Mouse (Mus musculus) limb, embryonic 13.5 days (tissue): ENCODE data around the gene Tle3. TPM values are rescaled to one million over a fixed set of nuclear protein-coding genes. Genes with fewer than 3 reads are reported as not detected.

Experiments
- ATAC-seq: fragments of 200-750 bp; cut with Nextera tagmentation; 2 replicates; pipeline ENCODE4 v1.8.0; 2017; ENCODE audit warnings: low read depth, moderate number of reproducible peaks, moderate TSS enrichment; ENCODE audit not compliant: low FRiP score
- H3K27ac ChIP-seq: fragments of 300-500 bp; sonication (generic); 2 replicates; pipeline ENCODE4 v1.5.1; 2015; ENCODE audit warnings: inconsistent platforms, mild to moderate bottlenecking, moderate library complexity
- H3K27me3 ChIP-seq: fragments of 300-500 bp; sonication (generic); 2 replicates; pipeline ENCODE4 v1.6.1; 2015; ENCODE audit warnings: mild to moderate bottlenecking, inconsistent platforms
- H3K36me3 ChIP-seq: fragments of 300-500 bp; sonication (generic); 2 replicates; pipeline ENCODE4 v1.6.1; 2015; ENCODE audit warnings: inconsistent platforms, mild to moderate bottlenecking, moderate library complexity
- H3K4me1 ChIP-seq: fragments of 300-500 bp; sonication (generic); 2 replicates; pipeline ENCODE4 v1.6.1; 2015; ENCODE audit warnings: inconsistent platforms
- H3K4me2 ChIP-seq: fragments of 300-500 bp; sonication (generic); replicated peaks from 2 replicates; pipeline ENCODE4 v1.6.1; 2015; ENCODE audit warnings: inconsistent platforms, mild to moderate bottlenecking, moderate library complexity
- H3K4me3 ChIP-seq: fragments of 300-500 bp; sonication (generic); 2 replicates; pipeline ENCODE4 v1.5.1; 2015; ENCODE audit warnings: moderate library complexity, mild to moderate bottlenecking, inconsistent platforms
- H3K9ac ChIP-seq: fragments of 300-500 bp; sonication (generic); 2 replicates; pipeline ENCODE4 v1.6.1; 2015; ENCODE audit warnings: mild to moderate bottlenecking, inconsistent platforms
- H3K9me3 ChIP-seq: fragments of 300-500 bp; sonication (generic); 2 replicates; pipeline ENCODE4 v1.6.1; 2016; ENCODE audit warnings: inconsistent platforms
- WGBS: fragments of 180-500 bp; shearing (Covaris S2); methylation state at CpG from one replicate; pipeline ENCODE4 v1.1.7; 2015; 5-methylcytosine and 5-hydroxymethylcytosine counted together
- polyA plus RNA-seq: library from polyadenylated mRNA; unstranded; fragments of >200 nt; fragmentation: Nextera tagmentation; extraction: Ambion mirVana; gene quantifications from 2 replicates; pipeline ENCODE4 v1.2.1, GENCODE M21; 2015

The Tle3 gene
- polyA plus RNA-seq, 1 experiment from 2014 or later, result 50.6 TPM

DNA sequence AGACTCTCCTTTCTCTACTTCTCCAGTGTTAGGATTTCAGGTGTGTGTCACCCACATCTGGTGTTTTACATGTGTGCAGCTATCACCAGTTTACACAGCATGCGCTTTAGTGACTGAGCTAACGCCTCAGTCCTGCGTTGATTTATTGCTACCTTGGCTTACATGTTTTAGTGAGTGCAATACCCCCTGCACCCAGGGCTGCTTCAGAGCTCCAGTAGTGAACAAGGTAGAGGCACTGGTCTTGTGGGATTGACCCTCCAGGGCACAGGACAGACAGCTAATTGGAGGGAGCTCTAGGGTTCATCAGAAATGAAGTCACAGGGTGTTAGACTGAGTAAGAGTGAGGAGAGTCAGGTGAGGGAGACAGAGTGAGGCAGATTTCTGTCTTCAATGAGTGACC lies 12.4 kb upstream of the Tle3 start:
- no peak overlapping the region for H3K9ac ChIP-seq
- H3K4me2 ChIP-seq, result no peak overlapping the region
- H3K27me3 ChIP-seq, result 0 out of 2 replicates have a peak, but pooled peaks cover 4% of the 10 kb centered on the region
- no peak overlapping the region for H3K4me3 ChIP-seq
- no peaks in the 10 kb centered on the region for H3K36me3 ChIP-seq
- H3K27ac ChIP-seq, result no peak overlapping the region
- 42% methylated on average over 3 of the region's 3 CpGs for WGBS
- peaks cover 31% of the 10 kb centered on the region for H3K4me1 ChIP-seq
- no peak for ATAC-seq
- peaks cover 4% of the 10 kb centered on the region for H3K9me3 ChIP-seq

DNA sequence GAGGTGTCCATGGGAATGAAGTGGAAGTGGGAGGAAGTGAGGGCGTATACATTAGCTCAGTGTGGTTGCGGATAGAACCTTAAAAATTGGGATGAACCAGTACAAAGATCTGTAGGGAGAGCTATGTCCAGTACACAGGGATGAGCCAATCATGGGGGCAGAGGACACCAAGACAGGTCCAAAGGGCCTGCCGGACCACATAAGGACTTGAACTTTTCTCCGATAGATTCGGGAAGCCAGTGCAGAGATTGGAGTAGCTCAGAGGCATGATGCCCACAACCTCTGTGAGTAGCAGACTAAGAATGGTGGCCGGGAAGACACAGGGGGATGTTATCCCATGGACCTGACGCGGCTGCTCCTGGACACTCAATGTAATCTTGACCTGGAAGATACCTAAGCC lies 12.0 kb upstream of the Tle3 start:
- H3K9me3 ChIP-seq, result peaks cover 4% of the 10 kb centered on the region
- H3K27me3 ChIP-seq, result 0 out of 2 replicates have a peak, but pooled peaks cover 9% of the 10 kb centered on the region
- no peak overlapping the region for H3K4me2 ChIP-seq
- no peak overlapping the region for H3K9ac ChIP-seq
- no peak for ATAC-seq
- no peaks in the 10 kb centered on the region for H3K36me3 ChIP-seq
- no peak overlapping the region for H3K4me3 ChIP-seq
- no peak overlapping the region for H3K27ac ChIP-seq
- H3K4me1 ChIP-seq, result peaks cover 31% of the 10 kb centered on the region
- 88% methylated on average over 8 of the region's 8 CpGs for WGBS

DNA sequence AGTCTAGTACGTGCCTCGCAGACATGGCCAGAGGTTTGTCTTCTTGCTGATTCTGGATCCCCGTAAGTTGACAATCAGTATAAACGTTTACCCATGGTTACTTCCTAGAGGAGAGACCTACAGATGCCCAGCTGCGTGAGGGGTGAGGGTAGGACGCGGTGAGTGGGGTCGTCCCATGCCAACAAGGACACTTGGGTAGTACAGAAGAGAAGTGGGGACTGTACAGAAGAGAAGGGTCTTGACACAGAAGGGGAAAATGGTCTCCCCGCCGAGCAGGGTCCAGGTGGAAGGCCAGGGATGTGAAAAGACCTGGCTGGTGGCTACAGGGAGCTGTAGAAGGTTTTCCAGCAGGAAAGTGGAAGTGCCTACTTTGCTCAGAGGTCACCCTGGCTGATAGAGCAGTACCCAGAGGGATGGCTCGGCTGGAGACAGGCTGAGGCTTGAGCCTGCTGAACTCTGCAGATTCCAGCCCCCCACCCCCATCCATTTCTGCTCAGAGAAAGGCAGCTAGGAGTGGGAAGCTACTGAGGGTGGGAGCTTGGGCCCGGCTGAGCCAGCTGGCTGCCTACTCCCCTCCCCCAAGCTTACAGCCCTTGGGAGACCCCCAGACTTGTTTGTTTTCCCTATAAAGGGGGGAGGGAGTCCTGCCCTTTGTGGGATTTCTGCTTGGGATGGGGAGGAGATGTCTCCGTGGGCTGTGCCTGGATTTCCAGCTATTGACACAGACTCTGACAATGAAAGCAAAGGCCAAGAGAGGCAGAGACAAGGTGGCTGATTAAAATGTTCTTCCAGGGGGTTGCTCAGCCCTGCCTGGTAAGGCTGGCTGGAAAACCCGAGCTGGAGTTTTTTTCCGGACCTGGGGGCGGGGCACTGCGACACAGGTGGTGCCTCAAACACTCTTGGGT lies 11.2 kb upstream of the Tle3 start:
- Histone ChIP-seq H3K4me2 (peak overlapping the region; percentile 54), H3K27ac (peak overlapping the region; percentile 66), H3K9ac (peak overlapping the region; percentile 35; the same call in 1 of the 2 replicates), H3K9me3 (peaks cover 4% of the 10 kb centered on the region), H3K27me3 (0 out of 2 replicates have a peak, but pooled peaks cover 13% of the 10 kb centered on the region), H3K36me3 (no peaks in the 10 kb centered on the region), H3K4me1 (peaks cover 31% of the 10 kb centered on the region), H3K4me3 (no peak overlapping the region)
- peak; percentile 91 for ATAC-seq
- 25% methylated on average over 17 of the region's 17 CpGs for WGBS

DNA sequence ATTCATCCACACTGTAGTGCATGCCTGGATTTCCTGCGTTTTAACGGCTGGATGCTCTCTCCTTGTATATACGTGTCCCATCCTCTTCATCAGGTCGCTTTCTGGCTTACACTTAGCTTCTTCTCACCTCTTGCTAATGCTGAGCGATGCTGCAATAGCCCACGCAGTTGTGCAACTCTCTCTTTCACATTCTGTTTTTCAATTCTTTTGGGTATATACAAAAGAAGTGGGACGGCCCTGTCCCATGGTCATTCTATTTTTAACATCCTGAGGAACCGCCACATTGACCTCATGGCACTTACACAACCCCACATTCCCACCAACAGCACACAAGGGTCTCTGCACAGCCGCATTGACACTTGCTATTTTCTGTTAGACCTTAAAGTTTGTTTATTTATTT lies 9.0 kb upstream of the Tle3 start:
- H3K36me3 ChIP-seq, result no peaks in the 10 kb centered on the region
- ATAC-seq, result no peak

DNA sequence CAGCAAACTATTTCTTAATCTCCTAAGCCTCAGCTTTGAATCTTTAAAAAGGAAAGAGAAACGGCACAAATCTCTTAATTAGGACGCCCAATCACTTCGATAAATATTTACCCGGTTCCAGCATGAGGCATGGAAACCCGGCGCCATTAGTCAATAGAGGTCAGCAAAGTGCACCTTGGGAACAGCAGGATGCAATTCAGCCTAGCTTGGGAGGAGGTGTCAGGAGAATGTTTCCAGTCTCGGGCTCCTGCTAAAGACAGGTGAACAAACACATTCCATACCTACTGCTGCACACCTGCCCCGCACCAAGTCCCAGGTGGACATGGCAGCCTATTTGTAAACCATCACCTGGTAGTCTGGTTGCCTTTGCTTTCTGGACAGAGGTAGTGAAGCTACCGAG lies 6.1 kb upstream of the Tle3 start:
- Histone ChIP-seq H3K9ac (no peak overlapping the region), H3K27me3 (peaks cover 19% of the 10 kb centered on the region), H3K36me3 (no peaks in the 10 kb centered on the region), H3K4me3 (no peak overlapping the region), H3K9me3 (no peaks in the 10 kb centered on the region), H3K4me1 (peaks cover 45% of the 10 kb centered on the region), H3K27ac (no peak overlapping the region), H3K4me2 (no peak overlapping the region)
- ATAC-seq, result no peak
- WGBS, result 17% methylated on average over 9 of the region's 9 CpGs

More for the DNA sequence above, 9.0 kb upstream of the Tle3 start:
- WGBS, result 64% methylated on average over 9 of the region's 9 CpGs
- Histone ChIP-seq H3K4me1 (peaks cover 51% of the 10 kb centered on the region), H3K27ac (no peak overlapping the region), H3K4me2 (no peak overlapping the region), H3K9ac (no peak overlapping the region), H3K9me3 (no peaks in the 10 kb centered on the region), H3K4me3 (no peak overlapping the region), H3K27me3 (peaks cover 19% of the 10 kb centered on the region)

DNA sequence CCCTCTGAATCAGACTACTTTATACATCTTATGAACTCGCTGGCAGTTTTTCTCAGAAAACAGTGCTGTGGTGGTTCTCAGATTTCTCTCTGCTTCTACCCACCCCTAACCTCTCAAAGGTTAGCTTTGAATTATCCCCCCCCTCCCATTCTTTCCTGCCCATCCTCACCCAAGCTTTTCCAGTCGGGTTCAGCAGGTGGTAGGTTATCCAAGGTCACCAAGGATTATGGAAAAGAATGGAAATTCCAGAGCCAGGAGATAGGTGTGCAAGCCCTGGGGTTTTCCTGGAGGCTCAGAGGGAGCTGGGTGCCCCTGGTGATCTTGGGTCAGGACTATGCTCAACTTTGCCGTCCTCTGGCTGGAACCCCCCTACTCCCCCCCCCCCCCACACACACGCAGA lies 5.0 kb upstream of the Tle3 start:
- Histone ChIP-seq H3K9me3 (no peaks in the 10 kb centered on the region), H3K4me1 (peaks cover 47% of the 10 kb centered on the region), H3K4me3 (no peak overlapping the region), H3K27me3 (peaks cover 19% of the 10 kb centered on the region), H3K36me3 (no peaks in the 10 kb centered on the region), H3K4me2 (no peak overlapping the region), H3K9ac (no peak overlapping the region), H3K27ac (no peak overlapping the region)
- ATAC-seq, result no peak
- WGBS, result 10% methylated on average over 4 of the region's 4 CpGs

DNA sequence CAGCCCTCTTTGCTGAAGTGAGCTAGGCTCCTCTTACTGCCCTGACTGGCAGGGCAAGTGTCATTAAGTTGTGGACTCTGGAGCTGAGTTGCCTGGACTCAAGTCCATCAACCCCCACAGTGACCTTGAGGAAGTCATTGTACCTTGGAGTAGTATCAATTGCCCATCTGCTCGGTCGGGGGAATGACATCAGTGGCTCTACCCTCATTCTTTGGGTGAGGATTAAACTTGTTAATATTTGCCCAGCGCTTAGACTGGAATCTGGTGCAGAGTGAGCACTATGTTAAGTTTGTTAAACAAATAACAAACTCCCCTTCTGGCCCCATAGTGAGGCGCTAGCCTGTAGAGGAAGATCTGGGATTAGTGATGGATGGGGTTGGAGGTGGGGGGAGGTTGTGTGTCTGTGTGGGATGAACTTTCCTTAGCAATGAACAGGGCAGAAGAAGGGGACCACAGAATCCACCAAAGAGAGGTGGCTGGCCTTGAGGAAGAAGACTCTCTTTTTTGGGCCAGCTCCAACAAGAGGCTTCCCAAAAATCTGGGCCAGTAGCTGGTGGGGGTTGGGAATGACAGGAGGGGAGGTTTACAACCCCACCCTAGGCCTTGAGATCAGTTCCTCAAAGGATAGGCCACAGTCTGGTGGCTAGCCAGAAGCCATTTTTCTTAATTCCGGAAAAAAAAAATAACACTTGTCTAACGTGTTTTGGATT lies 4.2 kb upstream of the Tle3 start:
- Histone ChIP-seq H3K9me3 (no peaks in the 10 kb centered on the region), H3K4me3 (no peak overlapping the region), H3K36me3 (no peaks in the 10 kb centered on the region), H3K9ac (no peak overlapping the region), H3K4me1 (peaks cover 47% of the 10 kb centered on the region), H3K4me2 (no peak overlapping the region), H3K27ac (no peak overlapping the region), H3K27me3 (peaks cover 19% of the 10 kb centered on the region)
- ATAC-seq, result no peak
- WGBS, result 20% methylated on average over 6 of the region's 6 CpGs

DNA sequence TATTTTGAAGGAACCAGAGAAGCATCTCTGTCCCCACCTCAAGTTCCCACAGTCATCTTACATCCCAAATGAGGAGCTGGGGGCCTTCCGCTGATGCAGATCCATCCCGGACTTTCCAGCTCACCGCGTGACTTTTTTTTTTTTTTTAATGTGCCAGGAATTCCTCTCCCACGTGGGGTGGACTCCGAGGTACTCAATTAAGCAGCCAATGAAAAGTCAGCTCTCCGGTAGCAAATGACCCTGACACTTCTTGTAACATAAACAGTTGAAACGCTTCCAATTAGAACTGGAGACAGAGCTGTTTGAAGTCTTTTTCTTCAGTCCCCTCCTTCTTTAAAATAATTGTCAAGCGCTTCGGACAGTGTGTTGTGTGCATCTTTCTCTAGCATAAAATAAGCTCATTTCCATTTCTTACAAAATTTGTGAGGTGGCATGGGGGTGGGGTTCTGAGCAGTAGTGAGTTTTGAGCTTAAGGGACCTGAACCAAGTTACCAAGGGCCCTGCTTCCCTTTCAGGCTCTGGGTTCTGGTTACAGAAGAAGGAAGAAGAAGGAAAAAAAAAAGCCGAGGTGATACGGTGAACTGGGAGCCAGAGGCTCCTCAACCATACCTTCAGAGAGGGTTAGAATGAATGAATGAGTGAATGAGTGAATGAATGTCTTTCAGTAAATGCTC lies 3.5 kb upstream of the Tle3 start:
- H3K4me3 ChIP-seq, result peak overlapping the region; percentile 38
- no peak for ATAC-seq

DNA sequence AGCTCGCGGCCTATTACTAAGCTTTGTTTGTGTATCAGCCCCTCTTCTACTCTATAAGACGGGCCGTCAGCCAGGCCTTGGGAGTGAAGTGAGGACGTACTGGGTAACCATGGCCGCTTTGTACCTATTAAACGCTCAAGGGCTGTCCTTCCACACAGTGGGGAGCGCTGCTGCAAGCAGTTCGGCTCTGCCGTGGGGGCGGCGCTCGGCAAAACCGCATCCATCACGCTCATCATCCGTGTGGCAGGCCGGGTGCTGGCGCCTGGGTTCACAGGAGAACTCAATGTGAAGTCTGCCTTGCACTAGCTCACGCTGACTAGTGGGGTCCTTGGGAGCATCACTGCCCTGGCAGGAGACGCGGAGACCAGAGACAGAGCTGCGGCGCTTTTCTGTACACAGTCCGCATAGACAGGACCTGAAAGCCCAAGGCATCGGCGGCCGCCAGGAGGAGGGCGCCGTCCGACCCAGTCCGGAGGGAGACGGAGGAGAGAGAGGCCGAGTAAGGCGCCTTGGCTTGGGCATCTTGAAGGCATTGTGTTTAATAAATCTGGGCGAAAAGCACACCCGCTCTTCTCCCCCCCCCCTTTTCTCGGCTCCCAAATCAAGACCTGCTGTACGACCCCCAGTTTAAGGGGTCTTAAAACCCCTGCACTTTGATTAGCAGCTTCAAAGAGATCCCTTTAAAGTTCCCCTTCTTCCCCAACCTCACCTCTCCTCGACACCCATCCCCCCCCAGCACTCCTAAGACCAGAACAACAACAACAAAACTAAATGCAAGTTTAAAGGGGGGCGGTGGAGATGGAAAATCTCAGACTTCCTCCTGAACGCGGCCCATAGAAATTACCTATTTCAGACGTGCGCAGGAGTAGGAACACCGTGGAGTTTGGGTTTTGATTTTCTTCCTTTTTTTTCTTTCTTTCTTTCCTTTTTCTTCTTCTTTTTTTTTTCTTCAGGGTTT lies 2.6 kb upstream of the Tle3 start:
- Histone ChIP-seq H3K27me3 (peaks cover 16% of the 10 kb centered on the region), H3K4me2 (peak overlapping the region; percentile 72), H3K27ac (peak overlapping the region; percentile 87), H3K36me3 (no peaks in the 10 kb centered on the region), H3K9ac (peak overlapping the region; percentile 61), H3K9me3 (no peaks in the 10 kb centered on the region), H3K4me1 (peaks cover 47% of the 10 kb centered on the region), H3K4me3 (peak overlapping the region; percentile 38)
- under 1% methylated on average over 45 of the region's 45 CpGs for WGBS
- ATAC-seq, result no peak

More for the DNA sequence above, 3.5 kb upstream of the Tle3 start:
- no peaks in the 10 kb centered on the region for H3K36me3 ChIP-seq
- H3K4me2 ChIP-seq, result peak overlapping the region; percentile 72
- H3K4me1 ChIP-seq, result peaks cover 47% of the 10 kb centered on the region
- H3K9ac ChIP-seq, result peak overlapping the region; percentile 61; the same call in 1 of the 2 replicates
- H3K27me3 ChIP-seq, result peaks cover 19% of the 10 kb centered on the region
- WGBS, result 1% methylated on average over 12 of the region's 12 CpGs
- no peaks in the 10 kb centered on the region for H3K9me3 ChIP-seq
- H3K27ac ChIP-seq, result peak overlapping the region; percentile 87

DNA sequence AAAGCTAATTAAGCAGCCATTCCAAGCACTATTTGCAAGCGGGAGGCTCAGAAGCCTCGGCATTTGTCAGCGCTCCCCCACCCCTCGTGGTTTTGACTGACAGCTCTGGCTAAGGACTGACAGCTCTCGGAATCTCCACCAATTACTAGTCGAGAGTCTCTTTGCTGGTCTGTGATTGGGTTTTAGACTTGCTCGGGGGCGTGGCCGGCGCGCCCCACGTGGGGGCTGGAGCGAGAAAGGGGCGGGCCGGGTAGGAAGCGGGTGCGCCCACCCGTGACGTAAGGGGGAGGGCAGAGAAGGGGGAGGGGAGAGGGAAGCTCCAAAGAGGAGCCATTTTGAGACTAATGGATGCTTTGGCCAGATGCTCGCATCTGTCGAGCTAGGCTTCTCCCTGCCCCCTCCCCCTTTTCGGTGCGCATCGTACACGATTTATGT lies 1.7 kb upstream of the Tle3 start:
- peak overlapping the region; percentile 83 for H3K9ac ChIP-seq
- peak; percentile 86 for ATAC-seq
- H3K4me3 ChIP-seq, result peak overlapping the region; percentile 96
- under 1% methylated on average over 25 of the region's 25 CpGs for WGBS
- H3K9me3 ChIP-seq, result no peaks in the 10 kb centered on the region
- H3K4me2 ChIP-seq, result peak overlapping the region; percentile 97
- peaks cover 8% of the 10 kb centered on the region for H3K27me3 ChIP-seq
- H3K4me1 ChIP-seq, result peaks cover 53% of the 10 kb centered on the region
- peak overlapping the region; percentile 96 for H3K27ac ChIP-seq
- H3K36me3 ChIP-seq, result no peaks in the 10 kb centered on the region
